Mouse (Mus musculus): ENCODE data around the gene Ccdc162. TPM values are rescaled to one million over a fixed set of nuclear protein-coding genes. Genes with fewer than 3 reads are reported as not detected.

Ccdc162 gene
- total RNA-seq, 2 experiments from 2014 or later = 0.49 to 0.83 TPM

- peak; percentile 14 to 72 for DNase-seq (ENCODE audit: extremely low spot score in 1 of 2, low spot score in 2 of 2)
- intact Hi-C loops (cut with DNase I) = loop anchor here (2.0 to 10.0 kb wide), 3 partner anchors 161 to 775 kb away; no protein-coding TSS in a partner anchor
These were observed 196.6 kb downstream of the Ccdc162 start for GRCm38 (mm10) chr10:41519640-41520409.

- peak; percentile 84 to 94 for DNase-seq (ENCODE audit: extremely low spot score in 1 of 2, low spot score in 2 of 2)
- intact Hi-C loops (cut with DNase I) = loop anchor here (2.0 to 10.0 kb wide), 3 partner anchors 162 to 776 kb away; no protein-coding TSS in a partner anchor
These were observed 197.3 kb downstream of the Ccdc162 start, which contains the start of gene Cd164 for GRCm38 (mm10) chr10:41518981-41519618. Cd164 (plus strand) TSS chr10:41519414.

GRCm38 (mm10) chr10:41518508-41518980 lies 197.9 kb downstream of the Ccdc162 start:
- peak; percentile 62 to 75 for DNase-seq (ENCODE audit: extremely low spot score in 1 of 2, low spot score in 2 of 2)
- intact Hi-C loops (cut with DNase I) = loop anchor here (2.0 to 10.0 kb wide), 3 partner anchors 162 to 776 kb away; no protein-coding TSS in a partner anchor

DNA sequence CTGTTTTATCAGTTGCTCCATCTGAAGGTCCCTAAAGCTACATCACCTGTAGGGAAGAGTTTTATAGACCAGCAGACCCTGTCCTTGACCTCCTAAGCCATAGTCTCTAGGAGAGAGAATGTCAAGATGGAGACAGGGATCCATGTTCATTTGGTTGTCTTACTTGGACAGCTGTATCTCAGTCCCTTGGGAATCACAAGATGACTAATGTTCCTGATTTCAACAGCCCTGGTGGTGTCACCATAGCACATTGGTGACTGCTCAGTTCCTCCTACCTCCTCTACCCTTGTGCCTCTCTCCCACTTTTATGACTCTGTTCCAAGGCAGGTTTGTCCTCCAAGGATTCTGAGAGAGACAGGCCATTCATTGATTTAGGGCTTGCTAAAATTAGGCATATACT lies 201.5 kb downstream of the Ccdc162 start:
- DNase-seq (ENCODE audit: extremely low spot score in 1 of 2, low spot score in 2 of 2) = no peak
- intact Hi-C loops (cut with DNase I) = loop anchor here (10.0 kb wide), 2 partner anchors 300 to 780 kb away; no protein-coding TSS in a partner anchor

DNA sequence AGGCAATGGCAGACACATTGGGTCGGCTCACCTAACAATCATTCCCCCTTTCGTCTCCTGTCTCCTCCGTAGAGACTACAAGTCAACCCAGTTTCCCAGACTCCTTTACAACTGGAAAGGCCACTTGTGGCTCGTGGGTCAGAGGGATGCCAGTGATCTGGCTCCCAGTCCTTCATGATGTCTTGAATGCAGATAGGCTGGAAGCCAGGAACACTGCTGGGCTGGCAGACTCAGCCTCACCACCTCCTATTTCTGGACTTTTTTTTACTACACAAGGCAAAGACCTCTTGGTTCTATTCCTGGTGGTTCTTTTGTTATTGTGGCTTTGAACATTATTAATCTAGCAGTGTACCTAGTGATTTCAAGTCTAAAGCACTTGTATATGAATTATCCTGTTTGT lies 202.1 kb downstream of the Ccdc162 start:
- intact Hi-C loops (cut with DNase I) = loop anchor here (10.0 kb wide), 2 partner anchors 300 to 780 kb away; no protein-coding TSS in a partner anchor
- no peak for DNase-seq (ENCODE audit: extremely low spot score in 1 of 2, low spot score in 2 of 2)

DNA sequence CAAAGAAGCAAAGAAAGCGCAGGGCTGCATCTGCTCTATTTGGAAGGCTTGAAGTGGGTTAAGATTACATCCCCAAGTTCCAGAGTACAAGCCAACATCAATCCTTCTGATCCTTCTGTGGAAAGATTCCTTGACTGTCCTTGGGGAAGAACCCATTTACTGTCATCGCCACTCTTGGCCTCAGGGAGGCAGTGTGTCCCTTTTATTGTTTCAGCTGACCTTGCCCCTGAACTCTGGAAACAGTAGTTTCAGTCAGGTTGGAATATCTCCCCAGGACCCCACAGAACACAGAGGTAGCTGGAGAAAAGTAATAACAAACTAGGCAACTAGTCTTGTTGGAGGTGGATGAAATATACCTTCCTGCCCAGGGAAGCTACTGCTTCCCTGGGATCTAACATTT lies 207.3 kb downstream of the Ccdc162 start:
- intact Hi-C loops (cut with DNase I) = loop anchor here (10.0 kb wide), 3 partner anchors 54 to 504 kb away; partner anchors contain the start of genes Ak9, Fig4 and Zbtb24
- DNase-seq (ENCODE audit: extremely low spot score in 1 of 2, low spot score in 2 of 2) = no peak

DNA sequence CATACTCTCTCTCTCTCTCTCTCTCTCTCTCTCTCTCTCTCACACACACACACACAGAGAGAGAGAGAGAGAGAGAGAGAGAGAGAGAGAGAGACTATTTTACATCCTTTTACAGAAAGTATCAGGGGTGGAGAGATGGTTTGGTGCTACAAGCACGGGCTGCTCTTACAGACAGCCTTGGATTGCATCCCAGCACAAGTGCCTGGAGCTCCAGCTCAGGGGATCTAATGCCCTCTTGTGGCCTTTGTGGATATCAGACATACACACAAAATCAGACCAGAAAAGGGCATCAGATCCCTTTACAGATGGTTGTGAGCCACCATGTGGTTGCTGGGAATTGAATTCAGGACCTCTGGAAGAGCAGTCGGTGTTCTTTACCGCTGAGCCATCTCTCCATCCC lies 211.0 kb downstream of the Ccdc162 start:
- intact Hi-C loops (cut with DNase I) = loop anchor here (10.0 kb wide), 3 partner anchors 51 to 501 kb away; partner anchors contain the start of genes Ak9, Fig4 and Zbtb24
- DNase-seq (ENCODE audit: extremely low spot score in 1 of 2, low spot score in 2 of 2) = peak; percentile 76 to 79

DNA sequence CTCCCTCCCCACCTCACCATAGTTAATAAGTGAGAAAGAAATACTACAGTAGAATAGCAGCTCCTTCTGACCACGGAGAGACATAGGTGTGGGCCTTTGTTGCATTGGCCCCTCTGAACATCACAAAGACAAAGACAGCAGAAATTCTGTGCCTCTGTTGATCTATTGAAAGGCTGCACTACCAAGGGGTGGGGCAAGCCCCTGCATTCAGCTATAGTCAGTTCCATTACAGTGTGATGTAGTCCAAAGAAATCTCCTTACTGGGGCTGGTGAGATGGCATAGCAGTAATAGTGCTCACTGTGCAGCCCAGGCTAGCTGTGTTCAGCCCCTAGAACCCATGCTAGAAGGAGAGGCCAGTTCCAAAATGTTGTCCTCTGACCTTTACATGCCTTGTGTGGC lies 211.4 kb downstream of the Ccdc162 start:
- DNase-seq (ENCODE audit: extremely low spot score in 1 of 2, low spot score in 2 of 2) = no peak
- intact Hi-C loops (cut with DNase I) = loop anchor here (10.0 kb wide), 3 partner anchors 50 to 500 kb away; partner anchors contain the start of genes Ak9, Fig4 and Zbtb24

GRCm38 (mm10) chr10:41500941-41501340 lies 215.5 kb downstream of the Ccdc162 start:
- peak; percentile 40 to 61 for DNase-seq (ENCODE audit: extremely low spot score in 1 of 2, low spot score in 2 of 2)
- intact Hi-C loops (cut with DNase I) = loop anchor here (10.0 kb wide), 3 partner anchors 46 to 496 kb away; partner anchors contain the start of genes Ak9, Fig4 and Zbtb24

DNA sequence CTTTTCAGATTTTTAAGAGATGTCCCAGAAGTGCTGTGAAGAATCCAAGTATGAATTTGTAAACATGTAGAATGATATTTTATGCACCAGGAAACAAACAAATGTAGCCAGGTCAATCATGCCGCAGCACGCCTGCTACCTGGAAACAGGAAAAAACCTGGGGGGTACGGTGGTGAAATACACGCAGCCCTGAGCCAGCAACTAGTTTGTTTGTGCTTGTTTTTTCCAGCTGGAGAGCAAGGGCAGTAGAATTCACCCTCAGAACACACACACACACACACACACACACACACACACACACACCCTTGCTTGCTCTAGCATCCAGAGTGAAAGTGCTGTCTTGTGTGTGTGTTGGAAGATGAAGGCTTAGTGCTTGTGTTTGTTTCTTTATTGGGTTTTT lies 225.3 kb downstream of the Ccdc162 start:
- no peak for DNase-seq (ENCODE audit: extremely low spot score in 1 of 2, low spot score in 2 of 2)
- intact Hi-C loops (cut with DNase I) = no loop called here

DNA sequence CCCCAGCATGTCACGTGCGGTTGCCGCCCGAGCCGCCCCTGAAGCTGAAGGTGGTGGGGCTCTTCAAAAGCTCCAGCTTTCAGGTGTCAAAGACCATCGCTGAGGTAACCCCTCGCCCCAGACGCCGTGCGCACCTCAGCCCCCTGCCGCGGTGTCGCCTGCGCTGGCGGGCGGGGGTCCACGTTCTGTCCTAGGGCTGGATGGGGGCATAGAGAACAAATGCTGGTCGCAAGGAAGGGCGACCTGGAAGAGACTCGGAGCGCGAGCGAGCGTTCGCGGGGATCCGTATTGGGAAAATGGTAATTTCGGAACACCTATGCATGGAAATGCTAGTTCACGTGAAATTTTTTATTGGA lies 225.9 kb downstream of the Ccdc162 start:
- intact Hi-C loops (cut with DNase I) = no loop called here
- DNase-seq (ENCODE audit: extremely low spot score in 1 of 2, low spot score in 2 of 2) = no peak

DNA sequence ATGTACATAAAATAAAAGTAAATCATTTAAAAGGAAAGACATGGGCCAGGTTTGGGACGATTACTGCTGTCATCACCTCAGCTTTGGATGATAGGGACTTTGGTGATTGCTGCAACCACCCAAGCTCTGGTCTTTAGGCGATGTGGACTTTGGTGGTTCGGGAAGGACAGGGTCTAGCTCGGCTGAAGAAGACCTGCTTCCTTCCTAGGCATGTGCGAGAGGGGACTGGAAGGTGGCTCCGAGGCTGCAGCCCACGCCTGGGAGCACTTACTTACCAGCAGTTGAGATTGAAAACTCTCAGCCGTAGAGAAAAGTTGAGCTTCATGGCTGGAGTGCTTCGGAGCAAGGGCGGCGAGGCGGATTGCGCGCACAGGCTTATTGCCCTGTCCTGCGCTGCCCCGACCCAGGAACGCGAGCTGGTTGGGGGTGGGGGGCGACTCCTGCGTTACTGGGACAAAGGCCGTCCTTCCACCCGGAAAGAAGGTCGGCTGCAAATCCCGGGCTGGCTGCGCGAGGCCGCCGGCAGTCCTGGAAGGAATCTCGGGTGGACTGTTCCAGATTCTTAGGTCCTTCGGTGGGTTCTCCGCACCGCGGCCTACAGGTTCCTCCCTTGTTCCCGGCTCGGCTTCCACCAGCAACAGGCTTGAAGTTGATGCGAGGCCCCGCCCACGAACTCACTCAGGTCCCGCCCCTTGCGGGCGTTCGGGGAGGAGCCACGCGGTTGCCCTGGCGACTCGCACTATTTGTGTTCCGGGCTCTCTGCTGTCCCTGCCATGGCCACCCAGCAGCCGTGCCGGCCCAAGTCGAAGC lies 226.5 kb downstream of the Ccdc162 start, which contains the start of the genes Smpd2 and Ppil6:
TSS of gene Smpd2 (minus strand) at position 662 of the 810 bp plus-strand sequence.
TSS of gene Ppil6 (plus strand) at position 732 of the 810 bp plus-strand sequence.
- peak; percentile 91 to 95 for DNase-seq (ENCODE audit: extremely low spot score in 1 of 2, low spot score in 2 of 2)

GRCm38 (mm10) chr10:41489294-41489693 lies 227.1 kb downstream of the Ccdc162 start:
- intact Hi-C loops (cut with DNase I) = no loop called here
- DNase-seq (ENCODE audit: extremely low spot score in 1 of 2, low spot score in 2 of 2) = no peak

More for the DNA sequence above, 226.5 kb downstream of the Ccdc162 start, which contains the start of the genes Smpd2 and Ppil6:
- intact Hi-C loops (cut with DNase I) = no loop called here

DNA sequence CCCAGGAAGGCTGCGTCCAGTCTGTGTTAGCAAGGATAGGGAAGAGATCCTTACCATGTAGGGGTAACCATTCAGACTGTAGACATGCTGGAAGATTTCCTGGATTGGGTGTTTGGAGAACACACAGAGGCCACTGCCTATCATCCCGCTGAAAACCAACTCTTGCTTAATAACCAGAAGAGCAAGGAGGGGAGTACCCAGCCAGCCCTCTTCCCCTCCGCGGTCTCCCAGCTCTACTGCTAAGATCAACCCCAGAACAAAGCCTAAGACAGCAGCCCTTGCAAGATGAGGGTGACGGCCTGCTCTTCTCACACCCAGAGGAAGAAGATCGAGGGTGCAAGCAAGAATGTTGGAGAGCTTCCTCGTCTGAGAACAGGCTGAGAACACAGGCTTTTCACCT lies 227.6 kb downstream of the Ccdc162 start:
- DNase-seq (ENCODE audit: extremely low spot score in 1 of 2, low spot score in 2 of 2) = no peak
- intact Hi-C loops (cut with DNase I) = no loop called here

Small RNA genes within 50 kb of the gene (microRNA-seq; reads per million reads assigned to microRNA genes)
- not detected for gene Mir3473b

Other genes with a start within 250 kb of the Ccdc162 start
- gene Mical1, start 240.3 kb downstream of the Ccdc162 start, total RNA-seq (2021) = 10 to 100 TPM; 32.7 to 36.5 TPM
- gene Smpd2, start 226.3 kb downstream of the Ccdc162 start, total RNA-seq (2021) = 10 to 100 TPM; 17.2 to 18.8 TPM
- gene Ppil6, start 226.2 kb downstream of the Ccdc162 start, total RNA-seq (2021) = 1 to 10 TPM; 6.2 to 7.3 TPM
- gene Cd164, start 197.2 kb downstream of the Ccdc162 start, total RNA-seq (2021) = 10 to 100 TPM; 43.7 to 53.2 TPM
- gene Cep57l1, start 93.2 kb upstream of the Ccdc162 start, total RNA-seq (2021) = 1 to 10 TPM; 6.5 to 8.4 TPM
- gene Sesn1, start 93.3 kb upstream of the Ccdc162 start, total RNA-seq (2021) = 10 to 100 TPM; 34.5 to 39.2 TPM